Mouse (Mus musculus) subcutaneous adipose tissue, adult 2 months (tissue): ENCODE measurements around the gene Cnih4. TPM values are rescaled to one million over a fixed set of nuclear protein-coding genes. Genes with fewer than 3 reads are reported as not detected.

Experiments used
- polyA plus RNA-seq: library from polyadenylated mRNA; depleted of rRNA; stranded (reverse); fragments of >200 nt; gene quantifications from 2 replicates; pipeline ENCODE4 v1.2.3, GENCODE M21; 2012; ENCODE audit warnings: low replicate concordance; rRNA removed

Gene Cnih4
- 18.4 and 23.8 TPM in 2 replicates for polyA plus RNA-seq

GRCm38 (mm10) chr1:181143950-181144836, at the start of gene Cnih4, which contains the start of gene Nvl:
Gene Cnih4 (plus strand): TSS chr1:181144693.
Gene Nvl (minus strand): TSS chr1:181144204.

GRCm38 (mm10) chr1:181211920-181212633, 67.6 kb downstream of the Cnih4 start, which contains the start of gene Wdr26:
Gene Wdr26 (minus strand): TSS chr1:181212001.

Other genes starting within 250 kb of the Cnih4 start
- gene Pycr2, start 240.4 kb upstream of the Cnih4 start, polyA plus RNA-seq = 39.5 and 61.7 TPM in 2 replicates
- 9.2 and 18.1 TPM in 2 replicates for gene Lefty1, start 209.7 kb upstream of the Cnih4 start, polyA plus RNA-seq
- 52.2 and 76.8 TPM in 2 replicates for gene Tmem63a, start 202.3 kb upstream of the Cnih4 start, polyA plus RNA-seq
- 59.2 and 92.1 TPM in 2 replicates for gene Ephx1, start 123.8 kb upstream of the Cnih4 start, polyA plus RNA-seq
- 0.05 TPM in 1 of 2 replicates, not detected in the other for gene 9130409I23Rik, start 93.5 kb upstream of the Cnih4 start, polyA plus RNA-seq
- gene Nvl, start 489 bp upstream of the Cnih4 start, polyA plus RNA-seq = 12.3 and 21.9 TPM in 2 replicates
- gene Wdr26, start 67.3 kb downstream of the Cnih4 start, polyA plus RNA-seq = 51.0 and 57.8 TPM in 2 replicates
- gene Cnih3, start 207.9 kb downstream of the Cnih4 start, polyA plus RNA-seq = 0.04 TPM in 1 of 2 replicates, not detected in the other